Mouse (Mus musculus) MEL (cell line): ENCODE measurements around the gene E2f3. TPM values are rescaled to one million over a fixed set of nuclear protein-coding genes. Genes with fewer than 3 reads are reported as not detected.

Experiments used
- DNase-seq: peaks from one replicate; pipeline ENCODE4 v3.0.0; 2011; ENCODE audit warnings: low read depth, low spot score
- H3K27ac ChIP-seq: 2 replicates; pipeline ENCODE4 v1.5.1; 2012; ENCODE audit warnings: low read depth, mild to moderate bottlenecking, control low read depth, low read length, moderate library complexity; ENCODE audit not compliant: control insufficient read depth
- H3K27me3 ChIP-seq, 2 experiments: fragments of 150-350 bp in 1 of 2; sonication (generic) in 1 of 2; 2 replicates each; pipeline ENCODE4 v1.6.1; 2012; ENCODE audit warnings: low read length in 2 of 2, mild to moderate bottlenecking in 2 of 2, improper control_type of control experiment in 1 of 2, moderate library complexity in 1 of 2; ENCODE audit not compliant: insufficient read depth in 2 of 2, control insufficient read depth in 1 of 2
- H3K36me3 ChIP-seq, 2 experiments: 2 replicates each; pipeline ENCODE4 v1.6.1; 2012 to 2014; ENCODE audit warnings: low read length in 2 of 2, improper control_type of control experiment in 1 of 2, inconsistent platforms in 1 of 2, mild to moderate bottlenecking in 1 of 2; ENCODE audit not compliant: insufficient read depth in 2 of 2, control insufficient read depth in 1 of 2
- H3K4me1 ChIP-seq, 2 experiments: fragments of 150-350 bp in 1 of 2; sonication (generic) in 1 of 2; 2 replicates each; pipeline ENCODE4 v1.6.1; 2012; ENCODE audit warnings: low read length in 2 of 2, improper control_type of control experiment in 1 of 2, mild to moderate bottlenecking in 1 of 2; ENCODE audit not compliant: insufficient read depth in 2 of 2, control insufficient read depth in 1 of 2
- H3K4me3 ChIP-seq, 2 experiments: fragments of 150-350 bp in 1 of 2; sonication (generic) in 1 of 2; 2 replicates each; pipeline ENCODE4 v1.5.1; 2012; ENCODE audit warnings: low read depth in 2 of 2, low read length in 2 of 2, mild to moderate bottlenecking in 2 of 2, moderate library complexity in 2 of 2, control low read depth in 1 of 2, improper control_type of control experiment in 1 of 2; ENCODE audit not compliant: control insufficient read depth in 1 of 2, insufficient read depth in 1 of 2
- H3K79me2 ChIP-seq: 2 replicates; pipeline ENCODE4 v1.6.1; 2012; ENCODE audit warnings: mild to moderate bottlenecking, low read length, moderate library complexity; ENCODE audit not compliant: control insufficient read depth, poor library complexity, insufficient read depth
- H3K9ac ChIP-seq: 2 replicates; pipeline ENCODE4 v1.6.1; 2012; ENCODE audit warnings: low read depth, mild to moderate bottlenecking, control low read depth, low read length, moderate library complexity; ENCODE audit not compliant: control insufficient read depth, poor library complexity, severe bottlenecking
- H3K9me3 ChIP-seq: fragments of 150-350 bp; sonication (generic); replicated peaks from 2 replicates; pipeline ENCODE4 v1.6.1; 2012; ENCODE audit warnings: mild to moderate bottlenecking, low read length, improper control_type of control experiment, moderate library complexity; ENCODE audit not compliant: insufficient read depth
- BHLHE40 ChIP-seq: IDR thresholded peaks from 2 replicates; pipeline ENCODE4 v1.6.1; 2012; ENCODE audit warnings: low read depth, mild to moderate bottlenecking, inconsistent platforms, low read length, improper control_type of control experiment, borderline replicate concordance
- CHD1 ChIP-seq: IDR thresholded peaks from 2 replicates; pipeline ENCODE4 v1.6.1; 2012; ENCODE audit warnings: low read depth, mild to moderate bottlenecking, inconsistent platforms, low read length, improper control_type of control experiment
- CTCF ChIP-seq, 3 experiments: IDR thresholded peaks in 2 of 3; conservative IDR thresholded peaks in 1 of 3; 2 replicates each; pipeline ENCODE4 v1.5.1; 2011 to 2012; ENCODE audit warnings: low read length in 3 of 3, low read depth in 2 of 3, mild to moderate bottlenecking in 2 of 3, improper control_type of control experiment in 1 of 3, inconsistent platforms in 1 of 3, mixed read lengths in 1 of 3, moderate library complexity in 1 of 3; ENCODE audit not compliant: control insufficient read depth in 1 of 3, insufficient read depth in 1 of 3, poor library complexity in 1 of 3, severe bottlenecking in 1 of 3
- ELF1 ChIP-seq: IDR thresholded peaks from 2 replicates; pipeline ENCODE4 v1.6.1; 2014; ENCODE audit warnings: low read depth, mild to moderate bottlenecking, inconsistent platforms, low read length, improper control_type of control experiment, moderate library complexity
- GABPA ChIP-seq: IDR thresholded peaks from 2 replicates; pipeline ENCODE4 v1.6.1; 2012; ENCODE audit warnings: low read depth, mild to moderate bottlenecking, inconsistent platforms, low read length, improper control_type of control experiment, moderate library complexity
- HCFC1 ChIP-seq: IDR thresholded peaks from 2 replicates; pipeline ENCODE4 v1.6.1; 2012; ENCODE audit warnings: low read depth, mild to moderate bottlenecking, inconsistent platforms, low read length, improper control_type of control experiment, moderate library complexity
- JUND ChIP-seq: IDR thresholded peaks from 2 replicates; pipeline ENCODE4 v1.6.1; 2011; ENCODE audit warnings: low read depth, mild to moderate bottlenecking, improper control_type of control experiment, low read length
- MAFK ChIP-seq: IDR thresholded peaks from 2 replicates; pipeline ENCODE4 v1.6.1; 2011; ENCODE audit warnings: low read depth, mild to moderate bottlenecking, low read length, improper control_type of control experiment, borderline replicate concordance
- MAZ ChIP-seq: IDR thresholded peaks from 2 replicates; pipeline ENCODE4 v1.6.1; 2012; ENCODE audit warnings: low read depth, mild to moderate bottlenecking, inconsistent platforms, low read length, improper control_type of control experiment
- MXI1 ChIP-seq: IDR thresholded peaks from 2 replicates; pipeline ENCODE4 v1.6.1; 2011; ENCODE audit warnings: mild to moderate bottlenecking, low read depth, low read length, improper control_type of control experiment
- MYB ChIP-seq: IDR thresholded peaks from 2 replicates; pipeline ENCODE4 v1.6.1; 2011; ENCODE audit warnings: mild to moderate bottlenecking, low read depth, low read length, improper control_type of control experiment
- NELFE ChIP-seq: IDR thresholded peaks from 2 replicates; pipeline ENCODE4 v1.6.1; 2011; ENCODE audit warnings: low read depth, low read length, improper control_type of control experiment
- RCOR1 ChIP-seq: IDR thresholded peaks from 2 replicates; pipeline ENCODE4 v1.6.1; 2012; ENCODE audit warnings: low read depth, mild to moderate bottlenecking, inconsistent platforms, low read length, improper control_type of control experiment
- SIN3A ChIP-seq: IDR thresholded peaks from 2 replicates; pipeline ENCODE4 v1.6.1; 2012; ENCODE audit warnings: low read length, improper control_type of control experiment, inconsistent platforms
- TCF12 ChIP-seq: IDR thresholded peaks from 2 replicates; pipeline ENCODE4 v1.6.1; 2014; ENCODE audit warnings: low read depth, mild to moderate bottlenecking, inconsistent platforms, low read length, improper control_type of control experiment, moderate library complexity
- USF1 ChIP-seq: IDR thresholded peaks from 2 replicates; pipeline ENCODE4 v1.6.1; 2014; ENCODE audit warnings: low read depth, mild to moderate bottlenecking, inconsistent platforms, low read length, improper control_type of control experiment, moderate library complexity
- USF2 ChIP-seq, 2 experiments: IDR thresholded peaks; 2 replicates each; pipeline ENCODE4 v1.6.1; 2011 to 2012; ENCODE audit warnings: improper control_type of control experiment in 2 of 2, low read length in 2 of 2, borderline replicate concordance in 1 of 2, inconsistent platforms in 1 of 2, low read depth in 1 of 2, mild to moderate bottlenecking in 1 of 2; ENCODE audit not compliant: insufficient read depth in 1 of 2
- ZC3H11A ChIP-seq: IDR thresholded peaks from 2 replicates; pipeline ENCODE4 v1.6.1; 2012; ENCODE audit warnings: low read depth, mild to moderate bottlenecking, inconsistent platforms, low read length, improper control_type of control experiment
- ZKSCAN1 ChIP-seq: IDR thresholded peaks from 2 replicates; pipeline ENCODE4 v1.6.1; 2012; ENCODE audit warnings: low read depth, mild to moderate bottlenecking, inconsistent platforms, low read length, improper control_type of control experiment, moderate library complexity
- ZMIZ1 ChIP-seq: IDR thresholded peaks from 2 replicates; pipeline ENCODE4 v1.6.1; 2012; ENCODE audit warnings: low read depth, mild to moderate bottlenecking, inconsistent platforms, low read length, improper control_type of control experiment, moderate library complexity
- ZNF384 ChIP-seq: IDR thresholded peaks from 2 replicates; pipeline ENCODE4 v1.6.1; 2012; ENCODE audit warnings: low read depth, mild to moderate bottlenecking, inconsistent platforms, low read length, improper control_type of control experiment
- polyA plus RNA-seq, 2 experiments: library from polyadenylated mRNA; stranded (reverse) in 1 of 2; unstranded in 1 of 2; fragments of >175 nt in 1 of 2; fragments of >200 nt in 1 of 2; gene quantifications; 2 replicates each; pipeline versions ENCODE4 v1.2.1 to v1.2.4; 2012; ENCODE audit warnings: low replicate concordance in 2 of 2, low read depth in 1 of 2; ENCODE audit not compliant: insufficient read length in 2 of 2, insufficient read depth in 1 of 2, missing spikeins in 1 of 2
- total RNA-seq: library from RNA; depleted of rRNA; stranded (reverse); fragments of 300-350 nt; gene quantifications from 2 replicates; pipeline ENCODE4 v1.2.3, GENCODE M21; 2012

The E2f3 gene
- total and polyA plus RNA-seq, 3 experiments: 12.8 to 20.0 TPM; not detected in 1

DNA sequence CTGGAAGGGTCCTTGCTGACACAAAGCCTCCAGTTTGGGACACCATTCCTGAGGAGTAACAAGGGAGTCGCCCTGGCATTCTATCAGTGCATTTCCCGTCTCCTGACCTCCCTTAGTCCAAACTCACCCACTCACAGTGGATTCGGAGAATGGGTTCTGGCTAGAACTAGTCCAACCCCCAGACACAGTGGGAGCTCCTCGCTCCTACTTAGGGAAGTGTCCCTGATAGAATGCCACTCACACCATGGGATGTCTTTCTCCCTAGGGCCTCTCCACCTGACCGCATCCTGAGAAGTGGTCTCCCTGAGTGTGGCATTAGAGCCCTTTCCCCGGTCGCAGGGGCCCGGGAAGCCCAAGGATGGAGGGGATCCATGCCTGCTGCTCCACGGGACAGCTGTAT, 77.4 kb downstream of the E2f3 start:
- no peaks in the 10 kb centered on the region for H3K27me3 ChIP-seq
- DNase-seq: no peak
- H3K36me3 ChIP-seq: peaks cover 0 to 5% of the 10 kb centered on the region in 2 experiments; a peak in 1 of 4 replicates
- H3K9ac ChIP-seq: no peak overlapping the region
- no peak overlapping the region for H3K27ac ChIP-seq
- H3K79me2 ChIP-seq: no peaks in the 10 kb centered on the region
- H3K9me3 ChIP-seq: no peaks in the 10 kb centered on the region
- no peak for TF ChIP-seq ZC3H11A
- no peak for TF ChIP-seq RCOR1
- no peak for TF ChIP-seq ELF1
- TF ChIP-seq SIN3A: no peak
- no peak for TF ChIP-seq GABPA
- no peak for TF ChIP-seq USF1
- TF ChIP-seq MAZ: no peak
- no peak for TF ChIP-seq MAFK
- no peak for TF ChIP-seq JUND
- TF ChIP-seq CHD1: no peak
- TF ChIP-seq MYB: no peak
- TF ChIP-seq, all 39 proteins: peak for 0
- no peaks in the 10 kb centered on the region for H3K4me1 ChIP-seq
- H3K4me3 ChIP-seq: no peak overlapping the region

DNA sequence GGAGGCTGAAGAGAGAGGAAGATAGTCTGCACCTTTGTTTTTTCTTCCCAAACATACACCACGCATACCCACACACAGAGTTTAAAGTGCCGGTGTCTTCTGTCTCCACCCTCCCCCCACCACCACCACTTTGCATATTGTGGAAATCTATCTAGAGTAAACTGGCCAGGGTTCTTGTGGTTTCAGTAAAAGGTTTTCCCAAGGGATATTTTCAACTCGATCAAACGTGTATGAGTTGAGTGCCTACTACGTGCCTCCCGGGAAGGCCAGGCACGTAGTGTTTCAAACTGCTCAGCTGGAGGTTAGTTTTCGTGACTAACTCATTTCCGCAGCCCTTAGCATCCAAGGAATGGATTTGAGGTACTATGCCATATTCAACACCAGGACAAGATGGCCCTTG, 77.9 kb downstream of the E2f3 start:
- TF ChIP-seq CHD1 (no peak), TCF12 (no peak), ZMIZ1 (no peak), CTCF (IDR thresholded peaks at IDR 0.05 in 2 of 3, conservative IDR thresholded peaks at IDR 0.05 in 1 of 3; ENCODE audit: control insufficient read depth in 1 of 3, insufficient read depth in 1 of 3, low read depth in 2 of 3, low read length in 3 of 3, poor library complexity in 1 of 3, severe bottlenecking in 1 of 3) (no peak), NELFE (no peak), MYB (no peak), USF2 (IDR thresholded peaks at IDR 0.05; ENCODE audit: borderline replicate concordance in 1 of 2, insufficient read depth in 1 of 2, low read depth in 1 of 2, low read length in 2 of 2) (no peak), MAZ (no peak), ZNF384 (no peak), GABPA (no peak), ZKSCAN1 (no peak), RCOR1 (no peak), BHLHE40 (no peak), HCFC1 (no peak), MXI1 (no peak), USF1 (no peak)
- Histone ChIP-seq H3K27me3 (no peaks in the 10 kb centered on the region), H3K9ac (no peak overlapping the region), H3K79me2 (no peaks in the 10 kb centered on the region), H3K36me3 (peaks cover 3 to 5% of the 10 kb centered on the region in 2 experiments; a peak in 1 of 4 replicates), H3K4me1 (no peaks in the 10 kb centered on the region), H3K4me3 (no peak overlapping the region), H3K27ac (no peak overlapping the region), H3K9me3 (no peaks in the 10 kb centered on the region)
- no peak for DNase-seq
